Mouse (Mus musculus) ES-E14 (cell line): ENCODE measurements at regions not wholly inside any gene's neighbourhood (a gene's known extent, or its start where the extent isn't known, plus 50 kb on each side); places are given as distances from the start of the nearest gene placed in this dataset.

Experiments
- CHD2 ChIP-seq: IDR thresholded peaks from 2 replicates; pipeline ENCODE4 v1.6.1; 2014; ENCODE audit warnings: mild to moderate bottlenecking, low read depth, low read length, inconsistent platforms
- HCFC1 ChIP-seq: IDR thresholded peaks from 2 replicates; pipeline ENCODE4 v1.6.1; 2012; ENCODE audit warnings: low read length, inconsistent platforms, borderline replicate concordance; ENCODE audit not compliant: insufficient read depth
- ZC3H11A ChIP-seq: IDR thresholded peaks from 2 replicates; pipeline ENCODE4 v1.6.1; 2012; ENCODE audit warnings: low read depth, mild to moderate bottlenecking, inconsistent platforms, low read length, borderline replicate concordance

DNA sequence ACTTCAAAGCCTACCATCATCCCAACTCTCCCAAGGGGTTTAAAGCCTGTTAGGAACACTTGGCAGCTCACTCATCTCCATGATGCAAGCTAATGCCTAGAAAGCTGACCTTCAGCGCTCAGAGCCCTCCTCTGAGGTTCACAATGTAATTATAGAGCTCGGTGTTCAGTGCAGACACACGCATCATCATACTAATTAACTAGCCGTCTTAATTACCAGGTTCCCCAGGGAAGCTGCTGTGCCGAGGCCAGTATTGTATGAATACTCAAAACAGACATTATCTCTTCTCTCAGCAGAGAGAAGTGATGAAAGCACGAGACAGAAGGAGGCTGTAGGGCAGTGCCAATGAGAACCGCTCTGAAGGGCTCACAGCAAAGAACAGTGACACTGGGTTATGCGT is 295.5 kb upstream of the Mctp2 start:
- TF ChIP-seq ZC3H11A, result no peak
- TF ChIP-seq CHD2, result no peak
- no peak for TF ChIP-seq HCFC1
